Mouse (Mus musculus): ENCODE measurements around the gene Ndst4.

The Ndst4 gene

GRCm38 (mm10) chr3:125734945-125735344 is 331.1 kb downstream of the Ndst4 start:
- DNase-seq (ENCODE audit: low spot score): no peak

- DNase-seq (ENCODE audit: low spot score): no peak
Observed at GRCm38 (mm10) chr3:125744468-125745141, 340.7 kb downstream of the Ndst4 start.

GRCm38 (mm10) chr3:125745142-125745496 is 341.2 kb downstream of the Ndst4 start:
- DNase-seq (ENCODE audit: low spot score): no peak

- no peak for DNase-seq (ENCODE audit: low spot score)
Observed at GRCm38 (mm10) chr3:125746367-125746766, 342.5 kb downstream of the Ndst4 start.

GRCm38 (mm10) chr3:125756911-125757310 is 353.0 kb downstream of the Ndst4 start:
- no peak for DNase-seq (ENCODE audit: low spot score)

- no peak for DNase-seq (ENCODE audit: low spot score)
Observed at GRCm38 (mm10) chr3:125760711-125761110, 356.8 kb downstream of the Ndst4 start.

All from urinary bladder, postnatal 25 days (tissue).